Mouse (Mus musculus) bone marrow macrophage, adult 2 months (primary cell): ENCODE measurements around the gene Prelp.

ENCODE experiments used
- CTCF ChIP-seq: IDR thresholded peaks from 2 replicates; pipeline ENCODE4 v1.5.1; 2012; ENCODE audit warnings: low read depth, mild to moderate bottlenecking, low read length, moderate library complexity
- POLR2A ChIP-seq: IDR thresholded peaks from 2 replicates; pipeline ENCODE4 v1.6.1; 2012; ENCODE audit warnings: mild to moderate bottlenecking, low read depth, low read length, borderline replicate concordance

GRCm38 (mm10) chr1:133886431-133886830 lies 34.8 kb downstream of the Prelp start:
- TF ChIP-seq CTCF (no peak), POLR2A (no peak)
